Mouse (Mus musculus) hindbrain, postnatal 0 days (tissue): ENCODE measurements around the gene Camkmt. TPM values are rescaled to one million over a fixed set of nuclear protein-coding genes. Genes with fewer than 3 reads are reported as not detected.

Experiments
- ATAC-seq: fragments of 200-750 bp; cut with Nextera tagmentation; 2 replicates; pipeline ENCODE4 v1.8.0; 2017; ENCODE audit warnings: mild to moderate bottlenecking, moderate TSS enrichment, moderate library complexity
- DNase-seq: peaks from one replicate; pipeline ENCODE4 v3.0.0-alpha.2; 2015; ENCODE audit warnings: low spot score
- H3K27ac ChIP-seq: fragments of 300-500 bp; sonication (generic); 2 replicates; pipeline ENCODE4 v1.5.1; 2014; ENCODE audit warnings: mild to moderate bottlenecking
- H3K27me3 ChIP-seq: fragments of 300-500 bp; sonication (generic); 2 replicates; pipeline ENCODE4 v1.6.1; 2014; ENCODE audit warnings: low read length, mixed read lengths; ENCODE audit not compliant: insufficient read depth
- H3K36me3 ChIP-seq: fragments of 300-500 bp; sonication (generic); 2 replicates; pipeline ENCODE4 v1.6.1; 2014; ENCODE audit warnings: low read length, mixed read lengths; ENCODE audit not compliant: insufficient read depth
- H3K4me1 ChIP-seq: fragments of 300-500 bp; sonication (generic); 2 replicates; pipeline ENCODE4 v1.6.1; 2014; ENCODE audit warnings: antibody characterized with exemption, low read length, mixed read lengths; ENCODE audit not compliant: insufficient read depth
- H3K4me2 ChIP-seq: fragments of 300-500 bp; sonication (generic); 2 replicates; pipeline ENCODE4 v1.6.1; 2014; ENCODE audit warnings: low read depth, mild to moderate bottlenecking, low read length, moderate library complexity, mixed read lengths
- H3K4me3 ChIP-seq: fragments of 300-500 bp; sonication (generic); 2 replicates; pipeline ENCODE4 v1.5.1; 2014; ENCODE audit warnings: low read length
- H3K9ac ChIP-seq: fragments of 300-500 bp; sonication (generic); replicated peaks from 2 replicates; pipeline ENCODE4 v1.6.1; 2014; ENCODE audit warnings: mild to moderate bottlenecking, low read length, moderate library complexity, mixed read lengths
- H3K9me3 ChIP-seq: fragments of 300-500 bp; sonication (generic); 2 replicates; pipeline ENCODE4 v1.6.1; 2016; ENCODE audit warnings: low read length, mixed read lengths
- CTCF ChIP-seq: IDR thresholded peaks from 2 replicates; pipeline ENCODE4 v1.5.1; 2016; ENCODE audit warnings: antibody characterized with exemption, control low read depth, low read depth
- WGBS: fragments of 180-500 bp; shearing (Covaris S2); extraction: QIAGEN DNeasy Blood & Tissue Kit; methylation state at CpG from one replicate; pipeline ENCODE4 v1.1.7; 2014; 5-methylcytosine and 5-hydroxymethylcytosine counted together
- polyA plus RNA-seq: library from polyadenylated mRNA; unstranded; fragments of >200 nt; fragmentation: Nextera tagmentation; extraction: Ambion mirVana; gene quantifications from 2 replicates; pipeline ENCODE4 v1.2.1, GENCODE M21; 2015
- total RNA-seq: library from RNA; depleted of rRNA; stranded (reverse); fragments of >200 nt; gene quantifications from 2 replicates; pipeline ENCODE4 v1.2.3, GENCODE M21; 2014; rRNA removed

The Camkmt gene
- total RNA-seq = 5.2 and 8.4 TPM in 2 replicates
- 15.4 and 15.9 TPM in 2 replicates for polyA plus RNA-seq

GRCm38 (mm10) chr17:85090120-85091099 is at the start of gene Camkmt, which contains the start of gene Prepl:
TSS of gene Camkmt (plus strand) at chr17:85090552.
TSS of gene Prepl (minus strand) at chr17:85090241.
- under 1% methylated on average over 63 of the region's 63 CpGs for WGBS
- no peak for TF ChIP-seq CTCF
- peak; percentile 98 for ATAC-seq

GRCm38 (mm10) chr17:85040913-85041312 is 49.4 kb upstream of the Camkmt start:
- Histone ChIP-seq H3K9me3 (no peaks in the 10 kb centered on the region), H3K9ac (no peak overlapping the region), H3K36me3 (no peaks in the 10 kb centered on the region), H3K4me1 (no peaks in the 10 kb centered on the region), H3K4me3 (no peak overlapping the region), H3K27me3 (no peaks in the 10 kb centered on the region), H3K27ac (no peak overlapping the region), H3K4me2 (no peak overlapping the region)
- DNase-seq (no peak), ATAC-seq (no peak)
- 79% methylated on average over 7 of the region's 7 CpGs for WGBS
- TF ChIP-seq CTCF = no peak

More at GRCm38 (mm10) chr17:85090120-85091099, at the start of gene Camkmt, which contains the start of gene Prepl:
- Histone ChIP-seq H3K4me3 (peak within 1 kb of the TSS; percentile 85), H3K36me3 (no peaks in the 10 kb centered on the region), H3K9me3 (no peaks in the 10 kb centered on the region), H3K4me1 (no peaks in the 10 kb centered on the region), H3K9ac (peak within 1 kb of the TSS; percentile 90), H3K27me3 (no peaks in the 10 kb centered on the region), H3K4me2 (peak within 1 kb of the TSS; percentile 68), H3K27ac (peak within 1 kb of the TSS; percentile 95)
- DNase-seq = peak; percentile 99

- no peak for TF ChIP-seq CTCF
- no peak overlapping the region for H3K27ac ChIP-seq
- no peak overlapping the region for H3K9ac ChIP-seq
- H3K4me3 ChIP-seq = no peak overlapping the region
- no peak overlapping the region for H3K4me2 ChIP-seq
- no peaks in the 10 kb centered on the region for H3K9me3 ChIP-seq
- no peaks in the 10 kb centered on the region for H3K36me3 ChIP-seq
- H3K4me1 ChIP-seq = no peaks in the 10 kb centered on the region
- WGBS = 65% methylated on average over 6 of the region's 6 CpGs
- DNase-seq (no peak), ATAC-seq (no peak)
- H3K27me3 ChIP-seq = no peaks in the 10 kb centered on the region
These were observed 47.9 kb upstream of the Camkmt start for GRCm38 (mm10) chr17:85042419-85042818.

- H3K9ac ChIP-seq = no peak overlapping the region
- H3K27ac ChIP-seq = no peak overlapping the region
- no peaks in the 10 kb centered on the region for H3K9me3 ChIP-seq
- no peak for ATAC-seq
- no peak for DNase-seq
- no peaks in the 10 kb centered on the region for H3K27me3 ChIP-seq
- no peaks in the 10 kb centered on the region for H3K4me1 ChIP-seq
- WGBS = 79% methylated on average over 6 of the region's 6 CpGs
- no peak overlapping the region for H3K4me2 ChIP-seq
- H3K4me3 ChIP-seq = no peak overlapping the region
- H3K36me3 ChIP-seq = no peaks in the 10 kb centered on the region
- TF ChIP-seq CTCF = no peak
These were observed 46.9 kb upstream of the Camkmt start for GRCm38 (mm10) chr17:85043404-85043816.

- ATAC-seq = no peak
- DNase-seq = no peak
- Histone ChIP-seq H3K4me2 (no peak overlapping the region), H3K9me3 (no peaks in the 10 kb centered on the region), H3K4me3 (no peak overlapping the region), H3K27me3 (no peaks in the 10 kb centered on the region), H3K4me1 (no peaks in the 10 kb centered on the region), H3K36me3 (no peaks in the 10 kb centered on the region), H3K27ac (no peak overlapping the region), H3K9ac (no peak overlapping the region)
- WGBS = 92% methylated on average over 5 of the region's 5 CpGs
- TF ChIP-seq CTCF = no peak
These were observed 45.9 kb upstream of the Camkmt start for GRCm38 (mm10) chr17:85044466-85044865.

- no peak overlapping the region for H3K4me2 ChIP-seq
- 85% methylated on average over 12 of the region's 12 CpGs for WGBS
- no peaks in the 10 kb centered on the region for H3K27me3 ChIP-seq
- no peak for ATAC-seq
- H3K27ac ChIP-seq = no peak overlapping the region
- no peak overlapping the region for H3K4me3 ChIP-seq
- H3K36me3 ChIP-seq = no peaks in the 10 kb centered on the region
- H3K4me1 ChIP-seq = no peaks in the 10 kb centered on the region
- H3K9ac ChIP-seq = no peak overlapping the region
- no peak for DNase-seq
- TF ChIP-seq CTCF = no peak
- H3K9me3 ChIP-seq = no peaks in the 10 kb centered on the region
These were observed 45.2 kb upstream of the Camkmt start for GRCm38 (mm10) chr17:85045160-85045559.
